In the genomic region with DNA sequence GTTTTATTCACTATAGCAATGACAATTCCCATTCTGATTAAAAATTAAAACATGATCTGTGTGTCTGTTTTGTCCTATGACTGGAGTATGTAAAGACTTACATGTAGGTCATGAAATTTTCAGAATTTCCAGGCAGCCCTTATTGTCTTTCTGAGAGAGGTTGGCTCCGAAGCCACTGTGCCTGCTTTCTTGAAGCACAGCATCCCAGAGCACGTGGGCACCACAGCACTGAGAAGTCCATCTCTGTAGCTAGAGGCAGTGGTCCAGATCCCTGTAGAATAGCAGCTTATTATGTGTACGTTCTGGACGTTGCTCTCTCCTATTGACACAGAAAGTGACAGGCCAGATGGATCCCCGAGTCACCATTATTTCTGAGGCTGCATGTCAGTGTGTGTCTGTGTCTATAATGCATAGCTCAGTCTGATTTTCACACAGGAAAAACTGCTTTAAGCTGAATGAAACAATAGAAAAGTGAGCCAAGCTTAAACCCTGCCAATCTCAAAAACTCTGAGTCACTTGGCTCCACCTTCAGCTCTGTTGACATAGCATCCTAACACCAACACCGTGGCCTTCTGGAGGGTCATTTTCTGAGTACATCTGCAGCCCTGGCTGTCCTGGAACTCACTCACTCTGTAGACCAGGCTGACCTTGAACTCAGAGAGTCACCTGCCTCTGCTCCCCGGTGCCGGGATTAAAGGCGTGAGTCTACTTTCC, we compare ENCODE assay signal across 15 mouse cellular contexts. TPM values are rescaled to one million over a fixed set of nuclear protein-coding genes. Genes with fewer than 3 reads are reported as not detected.
DNase-seq lines count a peak whose midpoint lies in the region; ATAC-seq and TF ChIP-seq lines count a peak whose summit lies in the region.
"Had no signal": no experiment of that assay in that cellular context is flagged by ENCODE, and none has a peak within 500 bp of the region (broad histone marks: within the 10 kb centered on the region; RNA-seq: fewer than 3 reads in every experiment).

No protein-coding gene starts in this region.

- no peak overlapping the region for H3K27ac ChIP-seq in midbrain, embryonic 13.5 days
- no peak overlapping the region for H3K27ac ChIP-seq in midbrain, postnatal 0 days (ENCODE audit: low read depth, low read length)
- H3K27ac ChIP-seq in stomach, postnatal 0 days (replicated peaks): no peak overlapping the region

- H3K36me3 ChIP-seq in midbrain, embryonic 13.5 days: peaks cover 48% of the 10 kb centered on the region
- peaks cover 34% of the 10 kb centered on the region for H3K36me3 ChIP-seq in midbrain, postnatal 0 days (ENCODE audit: insufficient read depth, low read length)
- peaks cover 10% of the 10 kb centered on the region for H3K36me3 ChIP-seq in stomach, postnatal 0 days (ENCODE audit: control insufficient read depth, insufficient read depth, low read length)

- H3K4me1 ChIP-seq in midbrain, embryonic 13.5 days (replicated peaks): peaks cover 4% of the 10 kb centered on the region; the same call in 1 of the 2 replicates
- no peaks in the 10 kb centered on the region for H3K4me1 ChIP-seq in midbrain, postnatal 0 days (ENCODE audit: insufficient read depth, low read length)
- H3K4me1 ChIP-seq in stomach, postnatal 0 days (replicated peaks; ENCODE audit: control insufficient read depth, insufficient read depth): no peaks in the 10 kb centered on the region

- H3K9ac ChIP-seq in midbrain, embryonic 13.5 days (replicated peaks): no peak overlapping the region
- H3K9ac ChIP-seq in midbrain, postnatal 0 days (replicated peaks; ENCODE audit: low read length, poor library complexity, severe bottlenecking): no peak overlapping the region
- H3K9ac ChIP-seq in stomach, postnatal 0 days (ENCODE audit: low read length): no peak overlapping the region

- no peak for TF ChIP-seq EP300 in stomach, postnatal 0 days (optimal IDR thresholded peaks at IDR 0.05)

- H3K4me2 ChIP-seq in midbrain, embryonic 13.5 days (replicated peaks): no peak overlapping the region
- no peak overlapping the region for H3K4me2 ChIP-seq in midbrain, postnatal 0 days (ENCODE audit: low read depth, low read length, poor library complexity, severe bottlenecking)
- H3K4me2 ChIP-seq in stomach, postnatal 0 days (replicated peaks; ENCODE audit: low read depth): no peak overlapping the region

- no peaks in the 10 kb centered on the region for H3K9me3 ChIP-seq in midbrain, embryonic 13.5 days
- H3K9me3 ChIP-seq in midbrain, postnatal 0 days (ENCODE audit: low read length): no peaks in the 10 kb centered on the region
- H3K9me3 ChIP-seq in stomach, postnatal 0 days (ENCODE audit: control insufficient read depth, low read length): no peaks in the 10 kb centered on the region

- 0 out of 2 replicates have a peak, but pooled peaks have one; percentile 5 for ATAC-seq in midbrain, embryonic 13.5 days
- no peak for ATAC-seq in midbrain, postnatal 0 days (ENCODE audit: low FRiP score)
- peak; percentile 54; the same call in 1 of the 2 replicates for ATAC-seq in stomach, postnatal 0 days (ENCODE audit: low FRiP score, low TSS enrichment)
- ATAC-seq: CD4-positive, CD25-positive, alpha-beta regulatory T cell, adult 4 months; hindbrain, embryonic 16.5 days had no signal

- no peak overlapping the region for H3K4me3 ChIP-seq in midbrain, embryonic 13.5 days (replicated peaks)
- H3K4me3 ChIP-seq in midbrain, postnatal 0 days (ENCODE audit: low read depth, low read length): no peak overlapping the region
- no peak overlapping the region for H3K4me3 ChIP-seq in stomach, postnatal 0 days (ENCODE audit: low read depth, low read length)

- DNase-seq in gastrocnemius, adult 18-20 months (ENCODE audit: low spot score): peak; percentile 9
- no peak for DNase-seq in gastrocnemius, postnatal 4 days (ENCODE audit: low spot score in 2 of 2)
- no peak for DNase-seq in midbrain, postnatal 0 days (ENCODE audit: low spot score)
- peak; percentile 17 for DNase-seq in adrenal gland, postnatal 25 days
- DNase-seq in stomach, postnatal 0 days (ENCODE audit: low spot score): peak; percentile 24
- DNase-seq in thymus, adult 18-20 months: no peak
- no peak for DNase-seq in kidney, postnatal 25 days
- DNase-seq: cerebellum, postnatal 10 days; kidney, adult 8-10 months; liver; lung, postnatal 14 days; thymus, postnatal 4 days had no signal

- WGBS in midbrain, embryonic 13.5 days: 72% methylated on average over 9 of the region's 9 CpGs
- WGBS in midbrain, postnatal 0 days: 67% methylated on average over 9 of the region's 9 CpGs
- 66% methylated on average over 9 of the region's 9 CpGs for WGBS in stomach, postnatal 0 days

- no peaks in the 10 kb centered on the region for H3K27me3 ChIP-seq in midbrain, embryonic 13.5 days
- H3K27me3 ChIP-seq in midbrain, postnatal 0 days (ENCODE audit: insufficient read depth, low read length): no peaks in the 10 kb centered on the region
- H3K27me3 ChIP-seq in stomach, postnatal 0 days (ENCODE audit: control insufficient read depth, insufficient read depth, low read length): no peaks in the 10 kb centered on the region

- TF ChIP-seq CTCF in midbrain, postnatal 0 days (IDR thresholded peaks at IDR 0.05): no peak
- TF ChIP-seq CTCF in stomach, postnatal 0 days (IDR thresholded peaks at IDR 0.05; ENCODE audit: low read depth): no peak

RNA-seq across cellular contexts. Expression of a gene that starts 37.3 kb away (rescaled TPM):
- total RNA-seq in gastrocnemius, adult 18-20 months (2021): 1 to 10 TPM; 2.6 to 3.5 TPM
- 10 to 100 TPM; 18.8 to 23.9 TPM for total RNA-seq in gastrocnemius, postnatal 4 days (2021)
- 161 and 178 TPM in 2 replicates for polyA plus RNA-seq in midbrain, embryonic 13.5 days (2015; fragmentation: Nextera tagmentation; extraction: Ambion mirVana)
- 113 and 146 TPM in 2 replicates for total RNA-seq in midbrain, postnatal 0 days (2014; rRNA removed)
- polyA plus RNA-seq in midbrain, postnatal 0 days (2015; fragmentation: Nextera tagmentation; extraction: Ambion mirVana): 200 and 208 TPM in 2 replicates
- total RNA-seq in adrenal gland, postnatal 25 days (2021): 520 and 569 TPM in 2 replicates
- polyA plus RNA-seq in stomach, postnatal 0 days (2015; fragmentation: Nextera tagmentation; extraction: Ambion mirVana): 315 and 330 TPM in 2 replicates

Comparison
In these comparisons a context has a peak if more than half of its experiments do, and no peak if none do; other contexts are left out.
1. DNase-seq: peak in gastrocnemius, adult 18-20 months (single experiment), adrenal gland, postnatal 25 days (single experiment) and stomach, postnatal 0 days (single experiment); none in gastrocnemius, postnatal 4 days (0 of 2), midbrain, postnatal 0 days (single experiment), thymus, adult 18-20 months (0 of 2) and kidney, postnatal 25 days (0 of 2).
2. RNA of a gene that starts 37.3 kb away (total RNA-seq): 520 to 569 TPM in adrenal gland, postnatal 25 days, 113 to 146 TPM in midbrain, postnatal 0 days and 18.8 to 23.9 TPM in gastrocnemius, postnatal 4 days; 2.6 to 3.5 TPM in gastrocnemius, adult 18-20 months; every median in the first group is over 4 times any median in the second.